Mouse (Mus musculus) spleen, adult 18-20 months (tissue): Measurements from ENCODE around the gene Nsd2.
A peak's percentile ranks its signal among the peaks of the same experiment; 100 is the strongest.

ENCODE experiments used
- DNase-seq, 2 experiments: peaks; one replicate each; pipeline ENCODE4 v3.0.0; 2022; ENCODE audit warnings: mixed read lengths in 2 of 2

Gene Nsd2

GRCm38 (mm10) chr5:33819876-33820732, at the start of gene Nsd2:
TSS of gene Nsd2 (plus strand) at chr5:33820725.
- DNase-seq, result peak; percentile 73 to 82

- DNase-seq, result no peak
These were observed 43.3 kb upstream of the Nsd2 start for GRCm38 (mm10) chr5:33777195-33777594.

GRCm38 (mm10) chr5:33781964-33782344, 38.6 kb upstream of the Nsd2 start:
- no peak for DNase-seq

GRCm38 (mm10) chr5:33782345-33782998, 38.1 kb upstream of the Nsd2 start, which contains the start of gene Letm1:
TSS of gene Letm1 (minus strand) at chr5:33782817.
- DNase-seq, result peak; percentile 90 to 91

GRCm38 (mm10) chr5:33782999-33783390, 37.5 kb upstream of the Nsd2 start:
- DNase-seq, result no peak

- no peak for DNase-seq
These were observed 28.4 kb upstream of the Nsd2 start for GRCm38 (mm10) chr5:33791912-33792643.

GRCm38 (mm10) chr5:33803337-33803736, 17.2 kb upstream of the Nsd2 start:
- DNase-seq, result no peak

- no peak for DNase-seq
These were observed 9.0 kb upstream of the Nsd2 start for GRCm38 (mm10) chr5:33811519-33811918.

- DNase-seq, result no peak
These were observed 4.4 kb upstream of the Nsd2 start for GRCm38 (mm10) chr5:33816008-33816725.

- no peak for DNase-seq
These were observed 2.4 kb upstream of the Nsd2 start for GRCm38 (mm10) chr5:33818104-33818503.

GRCm38 (mm10) chr5:33819141-33819875, 1.2 kb upstream of the Nsd2 start:
- DNase-seq, result peak; percentile 4 to 6

GRCm38 (mm10) chr5:33820733-33821621, 452 bp downstream of the Nsd2 start:
- peak; percentile 17 to 46 for DNase-seq

GRCm38 (mm10) chr5:33821901-33822427, 1.4 kb downstream of the Nsd2 start:
- DNase-seq, result no peak

- DNase-seq, result no peak
These were observed 1.9 kb downstream of the Nsd2 start for GRCm38 (mm10) chr5:33822456-33822855.

GRCm38 (mm10) chr5:33826001-33826400, 5.5 kb downstream of the Nsd2 start:
- DNase-seq, result no peak

GRCm38 (mm10) chr5:33828107-33828506, 7.6 kb downstream of the Nsd2 start:
- DNase-seq, result no peak

GRCm38 (mm10) chr5:33829958-33830357, 9.4 kb downstream of the Nsd2 start:
- no peak for DNase-seq

GRCm38 (mm10) chr5:33830832-33831231, 10.3 kb downstream of the Nsd2 start:
- peak in 1 of 2 experiments; percentile 15 for DNase-seq

GRCm38 (mm10) chr5:33841331-33841730, 20.8 kb downstream of the Nsd2 start:
- no peak for DNase-seq

- no peak for DNase-seq
These were observed 22.0 kb downstream of the Nsd2 start for GRCm38 (mm10) chr5:33842549-33842948.

- DNase-seq, result no peak
These were observed 30.9 kb downstream of the Nsd2 start for GRCm38 (mm10) chr5:33851466-33851865.
